Mouse (Mus musculus) hindbrain, embryonic 16.5 days (tissue): ENCODE measurements around the gene Serpinb8. TPM values are rescaled to one million over a fixed set of nuclear protein-coding genes. Genes with fewer than 3 reads are reported as not detected.

Experiments
- ATAC-seq: fragments of 200-750 bp; cut with Nextera tagmentation; 2 replicates; pipeline ENCODE4 v1.8.0; 2017; ENCODE audit warnings: moderate TSS enrichment, moderate library complexity
- H3K27ac ChIP-seq: fragments of 300-500 bp; sonication (generic); 2 replicates; pipeline ENCODE4 v1.5.1; 2014; ENCODE audit warnings: low read depth, mild to moderate bottlenecking, control low read depth, low read length, moderate library complexity
- H3K27me3 ChIP-seq: fragments of 300-500 bp; sonication (generic); replicated peaks from 2 replicates; pipeline ENCODE4 v1.6.1; 2014; ENCODE audit warnings: low read length; ENCODE audit not compliant: control insufficient read depth, insufficient read depth
- H3K36me3 ChIP-seq: fragments of 300-500 bp; sonication (generic); 2 replicates; pipeline ENCODE4 v1.6.1; 2014; ENCODE audit warnings: mild to moderate bottlenecking, low read length, moderate library complexity, mixed read lengths; ENCODE audit not compliant: control insufficient read depth, insufficient read depth
- H3K4me1 ChIP-seq: fragments of 300-500 bp; sonication (generic); 2 replicates; pipeline ENCODE4 v1.6.1; 2014; ENCODE audit warnings: low read depth, low read length; ENCODE audit not compliant: control insufficient read depth, insufficient read depth
- H3K4me2 ChIP-seq: fragments of 300-500 bp; sonication (generic); 2 replicates; pipeline ENCODE4 v1.6.1; 2014; ENCODE audit warnings: mild to moderate bottlenecking, low read length, control low read depth, moderate library complexity
- H3K4me3 ChIP-seq: fragments of 300-500 bp; sonication (generic); 2 replicates; pipeline ENCODE4 v1.5.1; 2014; ENCODE audit warnings: mild to moderate bottlenecking, low read length, control low read depth, moderate library complexity
- H3K9ac ChIP-seq: fragments of 300-500 bp; sonication (generic); 2 replicates; pipeline ENCODE4 v1.6.1; 2014; ENCODE audit warnings: low read depth, mild to moderate bottlenecking, control low read depth, low read length, moderate library complexity
- H3K9me3 ChIP-seq: fragments of 300-500 bp; sonication (generic); 2 replicates; pipeline ENCODE4 v1.6.1; 2014; ENCODE audit warnings: mild to moderate bottlenecking, low read length, moderate library complexity; ENCODE audit not compliant: control insufficient read depth
- WGBS: fragments of 180-500 bp; shearing (Covaris S2); extraction: QIAGEN DNeasy Blood & Tissue Kit; methylation state at CpG from one replicate; pipeline ENCODE4 v1.1.7; 2014; 5-methylcytosine and 5-hydroxymethylcytosine counted together
- polyA plus RNA-seq: library from polyadenylated mRNA; unstranded; fragments of >200 nt; fragmentation: Nextera tagmentation; extraction: Ambion mirVana; gene quantifications from 2 replicates; pipeline ENCODE4 v1.2.1, GENCODE M21; 2015

The Serpinb8 gene
- polyA plus RNA-seq, 1 experiment from 2014 or later, result 0.55 TPM

DNA sequence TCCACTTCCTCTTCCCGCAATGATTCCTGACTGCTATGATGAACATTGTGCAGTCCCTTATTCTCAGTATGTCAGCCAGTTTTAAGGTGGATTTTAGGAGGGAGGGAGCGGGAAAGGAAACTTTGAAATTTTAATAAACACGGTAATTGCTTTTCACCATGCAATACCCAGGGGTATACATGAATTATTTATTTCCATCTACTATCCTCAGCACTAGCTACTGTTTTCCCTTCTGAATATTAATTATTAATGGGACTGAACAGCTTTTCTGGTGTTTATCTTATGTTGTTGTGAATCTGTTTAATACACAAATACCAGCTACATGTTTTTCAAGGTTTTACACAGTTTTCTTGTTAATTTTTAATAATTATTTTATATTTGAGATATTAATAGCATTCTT, 4.9 kb upstream of the Serpinb8 start:
- H3K4me1 ChIP-seq, result no peaks in the 10 kb centered on the region
- H3K9me3 ChIP-seq, result no peaks in the 10 kb centered on the region
- H3K4me2 ChIP-seq, result no peak overlapping the region
- ATAC-seq, result peak; percentile 34; the same call in 1 of the 2 replicates
- no peak overlapping the region for H3K27ac ChIP-seq
- H3K4me3 ChIP-seq, result no peak overlapping the region
- no peak overlapping the region for H3K9ac ChIP-seq
- H3K27me3 ChIP-seq, result no peaks in the 10 kb centered on the region
- WGBS, result 61% methylated on average over 3 of the region's 3 CpGs
- H3K36me3 ChIP-seq, result no peaks in the 10 kb centered on the region

- Histone ChIP-seq H3K9me3 (no peaks in the 10 kb centered on the region), H3K36me3 (no peaks in the 10 kb centered on the region), H3K27ac (no peak overlapping the region), H3K27me3 (no peaks in the 10 kb centered on the region), H3K4me1 (no peaks in the 10 kb centered on the region), H3K4me2 (no peak overlapping the region), H3K4me3 (no peak overlapping the region), H3K9ac (no peak overlapping the region)
- ATAC-seq, result no peak
- WGBS, result 85% methylated on average over 3 of the region's 3 CpGs
Measured at GRCm38 (mm10) chr1:107586196-107586595, 3.6 kb upstream of the Serpinb8 start.

- H3K4me3 ChIP-seq, result no peak overlapping the region
- H3K9me3 ChIP-seq, result no peaks in the 10 kb centered on the region
- H3K36me3 ChIP-seq, result no peaks in the 10 kb centered on the region
- H3K4me2 ChIP-seq, result no peak overlapping the region
- no peaks in the 10 kb centered on the region for H3K4me1 ChIP-seq
- no peak overlapping the region for H3K9ac ChIP-seq
- no peak overlapping the region for H3K27ac ChIP-seq
- H3K27me3 ChIP-seq, result no peaks in the 10 kb centered on the region
- ATAC-seq, result no peak
Measured at GRCm38 (mm10) chr1:107588206-107588605, 1.6 kb upstream of the Serpinb8 start.

DNA sequence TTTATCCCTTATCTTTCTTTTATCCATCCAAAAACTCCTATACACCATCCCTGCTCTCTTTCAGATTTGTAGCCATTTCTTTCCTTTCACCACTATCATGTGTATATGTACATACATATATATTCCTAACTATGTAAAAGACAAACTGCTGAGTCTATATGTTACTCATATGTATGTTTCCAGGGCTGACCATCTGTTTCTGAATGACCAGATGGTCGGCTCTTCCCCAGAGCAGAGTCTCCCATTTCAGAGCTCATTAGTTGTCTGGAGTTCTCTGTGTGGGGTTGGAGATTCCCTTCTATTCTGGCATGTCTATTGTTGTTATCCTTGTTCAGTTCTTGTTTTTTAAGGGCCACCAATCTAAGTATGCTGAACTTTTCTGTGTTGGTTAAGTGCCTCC, 1.2 kb upstream of the Serpinb8 start:
- WGBS, result 16% methylated on average over 1 of the region's 1 CpGs
- no peaks in the 10 kb centered on the region for H3K27me3 ChIP-seq

DNA sequence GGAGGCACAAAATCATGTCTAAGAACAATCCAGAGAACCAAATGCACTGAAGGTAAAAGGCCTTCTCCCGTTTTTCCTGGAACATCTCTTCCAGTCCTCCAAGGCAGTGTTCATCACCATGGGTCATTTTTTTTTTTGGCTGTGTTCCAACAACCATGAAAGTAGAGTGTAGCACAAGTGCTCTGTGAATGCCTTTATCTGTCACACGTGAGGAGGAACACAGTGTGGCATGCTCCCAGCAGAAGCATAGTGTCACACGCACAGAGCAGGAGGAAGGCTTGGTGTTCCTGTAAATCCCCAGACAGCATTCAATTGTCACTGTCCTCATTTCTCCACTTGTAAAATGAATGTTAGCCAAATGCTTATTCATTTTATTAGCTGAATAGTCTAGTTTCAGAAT, 2.8 kb downstream of the Serpinb8 start:
- no peak overlapping the region for H3K4me2 ChIP-seq
- H3K27me3 ChIP-seq, result no peaks in the 10 kb centered on the region
- H3K9me3 ChIP-seq, result no peaks in the 10 kb centered on the region
- H3K36me3 ChIP-seq, result no peaks in the 10 kb centered on the region
- no peak overlapping the region for H3K4me3 ChIP-seq
- 59% methylated on average over 3 of the region's 3 CpGs for WGBS
- H3K4me1 ChIP-seq, result no peaks in the 10 kb centered on the region
- no peak for ATAC-seq
- no peak overlapping the region for H3K9ac ChIP-seq
- no peak overlapping the region for H3K27ac ChIP-seq

More for the DNA sequence above, 1.2 kb upstream of the Serpinb8 start:
- H3K4me3 ChIP-seq, result no peak overlapping the region
- ATAC-seq, result peak; percentile 48; the same call in 1 of the 2 replicates
- no peak overlapping the region for H3K27ac ChIP-seq
- H3K36me3 ChIP-seq, result no peaks in the 10 kb centered on the region
- H3K9me3 ChIP-seq, result no peaks in the 10 kb centered on the region
- H3K9ac ChIP-seq, result no peak overlapping the region
- H3K4me2 ChIP-seq, result no peak overlapping the region
- no peaks in the 10 kb centered on the region for H3K4me1 ChIP-seq

DNA sequence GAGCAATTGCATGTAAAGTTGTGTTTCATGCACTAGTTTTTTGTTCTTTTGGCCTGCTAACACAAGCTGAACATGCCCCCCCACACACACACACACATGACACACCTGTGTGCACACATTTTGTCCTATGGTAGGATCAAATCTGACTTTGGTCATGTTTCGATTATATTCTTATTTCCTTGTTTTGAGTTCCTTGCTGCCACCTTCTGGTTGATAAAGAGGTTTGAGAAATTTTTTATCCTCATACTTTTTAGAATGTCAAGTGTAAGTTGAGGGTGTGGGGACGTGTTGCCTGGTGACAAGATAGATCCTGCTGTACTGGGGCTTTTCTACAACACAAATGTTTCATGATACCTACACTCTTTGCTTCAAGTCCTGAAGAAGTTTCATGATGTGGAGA, 3.7 kb downstream of the Serpinb8 start:
- no peaks in the 10 kb centered on the region for H3K27me3 ChIP-seq
- H3K9ac ChIP-seq, result no peak overlapping the region
- WGBS, result 80% methylated on average over 2 of the region's 2 CpGs
- H3K4me3 ChIP-seq, result no peak overlapping the region
- H3K4me2 ChIP-seq, result no peak overlapping the region
- no peaks in the 10 kb centered on the region for H3K9me3 ChIP-seq
- no peak for ATAC-seq
- H3K4me1 ChIP-seq, result no peaks in the 10 kb centered on the region
- no peak overlapping the region for H3K27ac ChIP-seq
- H3K36me3 ChIP-seq, result no peaks in the 10 kb centered on the region

DNA sequence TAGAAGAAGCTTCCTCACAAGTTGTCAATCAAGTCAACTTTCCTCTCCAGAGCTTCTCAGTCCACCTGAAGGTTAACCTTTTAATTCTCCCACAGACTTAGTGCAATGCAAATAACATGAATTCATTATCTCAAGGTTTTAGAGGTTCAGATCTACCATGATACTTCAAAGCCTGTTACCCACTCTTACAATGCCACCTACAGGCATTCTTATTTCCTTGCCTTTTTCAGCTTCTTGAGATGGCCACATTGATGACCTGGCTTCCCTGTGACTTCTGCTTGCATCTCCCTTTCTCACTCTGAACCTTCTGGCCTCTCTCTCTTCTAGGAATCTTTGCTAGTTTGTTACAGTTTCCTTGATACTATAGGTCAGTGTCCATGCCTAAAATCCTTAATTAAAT, 7.1 kb downstream of the Serpinb8 start:
- Histone ChIP-seq H3K4me3 (no peak overlapping the region), H3K36me3 (no peaks in the 10 kb centered on the region), H3K9me3 (no peaks in the 10 kb centered on the region), H3K27ac (no peak overlapping the region), H3K4me2 (no peak overlapping the region), H3K4me1 (no peaks in the 10 kb centered on the region), H3K9ac (no peak overlapping the region), H3K27me3 (no peaks in the 10 kb centered on the region)
- no peak for ATAC-seq

- H3K9me3 ChIP-seq, result no peaks in the 10 kb centered on the region
- H3K9ac ChIP-seq, result no peak overlapping the region
- no peak overlapping the region for H3K4me3 ChIP-seq
- H3K27ac ChIP-seq, result no peak overlapping the region
- ATAC-seq, result 0 out of 2 replicates have a peak, but pooled peaks have one; percentile 50
- H3K27me3 ChIP-seq, result no peaks in the 10 kb centered on the region
- no peaks in the 10 kb centered on the region for H3K4me1 ChIP-seq
- no peaks in the 10 kb centered on the region for H3K36me3 ChIP-seq
- H3K4me2 ChIP-seq, result no peak overlapping the region
Measured at GRCm38 (mm10) chr1:107598476-107598875, 8.7 kb downstream of the Serpinb8 start.

GRCm38 (mm10) chr1:107608942-107609341, 19.1 kb downstream of the Serpinb8 start:
- H3K27ac ChIP-seq, result no peak overlapping the region
- no peak overlapping the region for H3K4me2 ChIP-seq
- 69% methylated on average over 1 of the region's 1 CpGs for WGBS
- no peaks in the 10 kb centered on the region for H3K36me3 ChIP-seq
- no peak overlapping the region for H3K4me3 ChIP-seq
- H3K4me1 ChIP-seq, result no peaks in the 10 kb centered on the region
- H3K9me3 ChIP-seq, result no peaks in the 10 kb centered on the region
- no peak overlapping the region for H3K9ac ChIP-seq
- no peaks in the 10 kb centered on the region for H3K27me3 ChIP-seq
- ATAC-seq, result no peak

DNA sequence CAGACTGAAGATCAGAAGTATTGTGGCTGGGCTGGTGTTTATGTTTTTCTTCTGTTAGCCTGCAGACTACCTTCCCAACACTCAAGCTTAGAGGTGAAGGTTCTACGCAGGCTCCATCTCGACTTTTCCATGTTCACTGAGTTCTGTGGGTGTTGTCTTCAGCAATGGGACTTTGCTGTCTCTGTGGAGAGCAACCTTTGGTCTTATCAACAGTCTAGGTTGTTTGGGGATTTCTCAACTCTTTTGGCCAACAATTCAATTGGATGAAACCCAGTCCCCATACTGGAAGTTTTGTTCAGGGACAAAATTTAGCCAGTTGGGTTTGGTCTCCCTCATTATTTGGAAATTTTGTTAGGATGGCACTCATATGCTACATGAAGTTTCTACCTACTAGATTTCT, 24.3 kb downstream of the Serpinb8 start:
- Histone ChIP-seq H3K4me3 (no peak overlapping the region), H3K27me3 (no peaks in the 10 kb centered on the region), H3K4me2 (no peak overlapping the region), H3K9me3 (no peaks in the 10 kb centered on the region), H3K27ac (no peak overlapping the region), H3K4me1 (no peaks in the 10 kb centered on the region), H3K36me3 (no peaks in the 10 kb centered on the region), H3K9ac (no peak overlapping the region)
- no peak for ATAC-seq
- 83% methylated on average over 2 of the region's 2 CpGs for WGBS
